Mouse (Mus musculus) forebrain, embryonic 13.5 days (tissue): ENCODE results near the gene Sec11a. TPM values are rescaled to one million over a fixed set of nuclear protein-coding genes. Genes with fewer than 3 reads are reported as not detected.

ENCODE experiments used
- ATAC-seq: fragments of 200-750 bp; cut with Nextera tagmentation; 2 replicates; pipeline ENCODE4 v1.8.0; 2017
- H3K27ac ChIP-seq: fragments of 300-500 bp; sonication (generic); 2 replicates; pipeline ENCODE4 v1.5.1; 2015; ENCODE audit warnings: inconsistent platforms, mild to moderate bottlenecking, moderate library complexity
- H3K27me3 ChIP-seq: fragments of 300-500 bp; sonication (generic); 2 replicates; pipeline ENCODE4 v1.6.1; 2015; ENCODE audit warnings: mild to moderate bottlenecking, inconsistent platforms
- H3K36me3 ChIP-seq: fragments of 300-500 bp; sonication (generic); 2 replicates; pipeline ENCODE4 v1.6.1; 2015; ENCODE audit warnings: mild to moderate bottlenecking, inconsistent platforms; ENCODE audit not compliant: poor library complexity, severe bottlenecking
- H3K4me1 ChIP-seq: fragments of 300-500 bp; sonication (generic); 2 replicates; pipeline ENCODE4 v1.6.1; 2015; ENCODE audit warnings: inconsistent platforms
- H3K4me2 ChIP-seq: fragments of 300-500 bp; sonication (generic); 2 replicates; pipeline ENCODE4 v1.6.1; 2015; ENCODE audit warnings: inconsistent platforms, mild to moderate bottlenecking, moderate library complexity
- H3K4me3 ChIP-seq: fragments of 300-500 bp; sonication (generic); 2 replicates; pipeline ENCODE4 v1.5.1; 2015; ENCODE audit warnings: mild to moderate bottlenecking, inconsistent platforms
- H3K9ac ChIP-seq: fragments of 300-500 bp; sonication (generic); 2 replicates; pipeline ENCODE4 v1.6.1; 2015; ENCODE audit warnings: mild to moderate bottlenecking, inconsistent platforms
- H3K9me3 ChIP-seq: fragments of 300-500 bp; sonication (generic); replicated peaks from 2 replicates; pipeline ENCODE4 v1.6.1; 2016; ENCODE audit warnings: inconsistent platforms
- WGBS: fragments of 180-500 bp; shearing (Covaris S2); methylation state at CpG from one replicate; pipeline ENCODE4 v1.1.7; 2015; 5-methylcytosine and 5-hydroxymethylcytosine counted together
- polyA plus RNA-seq: library from polyadenylated mRNA; unstranded; fragments of >200 nt; fragmentation: Nextera tagmentation; extraction: Ambion mirVana; gene quantifications from 2 replicates; pipeline ENCODE4 v1.2.1, GENCODE M21; 2015

The Sec11a gene
- polyA plus RNA-seq, 1 experiment from 2014 or later, result 169 TPM

DNA sequence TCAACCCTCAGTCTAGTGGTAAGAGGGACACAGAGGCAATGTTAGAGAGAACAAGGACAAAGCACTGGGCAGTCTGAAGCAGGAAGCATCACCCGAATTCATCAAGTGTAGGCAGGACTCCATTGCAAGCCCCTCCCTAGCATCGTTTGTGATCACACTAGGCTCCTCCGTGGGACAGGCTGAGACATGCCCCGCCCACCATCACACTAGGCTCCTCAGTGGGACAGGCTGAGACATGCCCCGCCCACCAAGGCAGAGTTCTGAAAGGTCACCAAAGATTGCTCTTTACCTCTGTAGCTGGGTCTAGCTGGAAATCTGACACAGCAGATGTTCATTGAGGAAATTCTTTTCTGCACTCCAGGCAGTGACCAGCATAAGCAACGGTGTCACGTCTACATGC, 36.5 kb downstream of the Sec11a start:
- Histone ChIP-seq H3K4me2 (no peak overlapping the region), H3K27ac (no peak overlapping the region), H3K9me3 (no peaks in the 10 kb centered on the region), H3K4me3 (no peak overlapping the region), H3K36me3 (peaks cover 74% of the 10 kb centered on the region), H3K27me3 (no peaks in the 10 kb centered on the region), H3K4me1 (no peaks in the 10 kb centered on the region), H3K9ac (no peak overlapping the region)
- WGBS, result 73% methylated on average over 7 of the region's 7 CpGs
- ATAC-seq, result no peak

- peak; percentile 69 for ATAC-seq
- WGBS, result 5% methylated on average over 19 of the region's 19 CpGs
- peak within 1 kb of the TSS; percentile 69 for H3K9ac ChIP-seq
- H3K4me2 ChIP-seq, result peak within 1 kb of the TSS; percentile 93
- H3K27me3 ChIP-seq, result no peaks in the 10 kb centered on the region
- peak within 1 kb of the TSS; percentile 45 for H3K4me3 ChIP-seq
- peaks cover 38% of the 10 kb centered on the region for H3K36me3 ChIP-seq
- H3K4me1 ChIP-seq, result peaks cover 33% of the 10 kb centered on the region
- H3K27ac ChIP-seq, result no peak within 1 kb of the TSS
- H3K9me3 ChIP-seq, result no peaks in the 10 kb centered on the region
These were observed 42.6 kb downstream of the Sec11a start, which contains the start of gene Nmb for GRCm38 (mm10) chr7:80904921-80905515. Gene Nmb, minus strand, starts transcription at chr7:80905076.

- Histone ChIP-seq H3K4me1 (peaks cover 39% of the 10 kb centered on the region), H3K4me3 (no peak overlapping the region), H3K27me3 (no peaks in the 10 kb centered on the region), H3K9me3 (no peaks in the 10 kb centered on the region), H3K27ac (no peak overlapping the region), H3K36me3 (peaks cover 27% of the 10 kb centered on the region), H3K4me2 (peak overlapping the region; percentile 93; the same call in 1 of the 2 replicates), H3K9ac (0 out of 2 replicates have a peak overlapping the region, but pooled peaks have one; percentile 69)
- 86% methylated on average over 11 of the region's 11 CpGs for WGBS
- ATAC-seq, result no peak
These were observed 43.8 kb downstream of the Sec11a start for GRCm38 (mm10) chr7:80903625-80904422.

- peak; percentile 46 for ATAC-seq
- H3K9me3 ChIP-seq, result no peaks in the 10 kb centered on the region
- H3K4me2 ChIP-seq, result peak overlapping the region; percentile 91
- peak overlapping the region; percentile 75 for H3K27ac ChIP-seq
- H3K27me3 ChIP-seq, result no peaks in the 10 kb centered on the region
- 32% methylated on average over 15 of the region's 15 CpGs for WGBS
- peaks cover 39% of the 10 kb centered on the region for H3K4me1 ChIP-seq
- H3K36me3 ChIP-seq, result peaks cover 31% of the 10 kb centered on the region
- H3K9ac ChIP-seq, result peak overlapping the region; percentile 80
- H3K4me3 ChIP-seq, result peak overlapping the region; percentile 77
These were observed 45.9 kb downstream of the Sec11a start for GRCm38 (mm10) chr7:80901541-80902274.

DNA sequence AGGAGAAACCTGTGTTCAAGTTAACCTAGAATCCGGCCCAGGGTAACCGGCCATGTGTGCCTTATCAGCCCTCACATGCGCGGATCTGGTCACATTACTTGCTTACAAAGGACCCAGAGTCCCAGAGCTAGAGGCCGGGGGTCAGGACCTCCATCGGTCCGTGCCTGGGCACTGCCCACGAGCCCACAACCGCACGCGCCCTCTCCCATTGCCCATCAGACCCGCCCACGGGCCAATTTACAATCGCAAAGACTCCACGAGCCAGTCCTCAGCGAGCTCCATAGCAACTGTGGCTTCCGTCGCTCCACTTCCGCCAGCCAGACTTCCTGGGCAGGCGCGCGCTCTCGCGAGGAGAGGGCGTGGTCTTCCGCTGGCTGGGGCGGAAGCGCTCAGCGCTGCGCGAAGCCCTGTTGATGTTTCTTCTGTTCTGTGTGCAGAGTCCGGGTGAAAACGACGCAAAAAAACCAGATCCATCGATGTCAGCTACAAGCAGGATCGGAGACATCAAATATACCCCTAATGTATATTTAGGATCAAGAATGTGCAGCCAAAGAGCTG, 46.6 kb downstream of the Sec11a start, which contains the start of gene Wdr73:
TSS of gene Wdr73 (minus strand) at position 326 of the 558 bp plus-strand sequence.
- no peaks in the 10 kb centered on the region for H3K9me3 ChIP-seq
- ATAC-seq, result peak; percentile 95
- peaks cover 34% of the 10 kb centered on the region for H3K36me3 ChIP-seq
- peak within 1 kb of the TSS; percentile 77 for H3K4me3 ChIP-seq
- peak within 1 kb of the TSS; percentile 75 for H3K27ac ChIP-seq
- under 1% methylated on average over 36 of the region's 36 CpGs for WGBS
- peaks cover 39% of the 10 kb centered on the region for H3K4me1 ChIP-seq
- no peaks in the 10 kb centered on the region for H3K27me3 ChIP-seq
- peak within 1 kb of the TSS; percentile 91 for H3K4me2 ChIP-seq
- H3K9ac ChIP-seq, result peak within 1 kb of the TSS; percentile 80

GRCm38 (mm10) chr7:80897721-80898120, 49.9 kb downstream of the Sec11a start:
- ATAC-seq, result no peak
- H3K36me3 ChIP-seq, result peaks cover 47% of the 10 kb centered on the region

DNA sequence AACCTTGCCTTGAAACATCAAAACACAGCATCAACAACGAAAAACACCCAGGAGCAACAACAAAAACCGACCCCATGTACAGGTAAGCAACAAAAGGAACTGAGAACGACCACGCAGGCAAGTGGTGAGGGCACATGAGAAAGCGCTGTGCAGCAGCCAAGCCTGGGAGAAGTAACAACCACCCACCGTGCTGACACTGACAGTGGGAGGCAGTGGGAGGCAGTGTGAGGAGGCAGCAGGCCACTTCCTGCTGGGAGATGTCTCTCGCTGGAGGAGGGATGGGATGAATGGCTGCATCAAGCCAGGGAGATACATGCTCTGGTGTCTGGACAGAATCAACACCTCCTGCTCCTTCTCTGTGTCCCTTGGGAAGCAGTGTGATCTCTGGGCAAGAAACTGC, 50.4 kb downstream of the Sec11a start:
- 92% methylated on average over 7 of the region's 7 CpGs for WGBS
- Histone ChIP-seq H3K4me2 (no peak overlapping the region), H3K9me3 (no peaks in the 10 kb centered on the region)

More at GRCm38 (mm10) chr7:80897721-80898120, 49.9 kb downstream of the Sec11a start:
- Histone ChIP-seq H3K4me2 (no peak overlapping the region), H3K4me1 (peaks cover 23% of the 10 kb centered on the region), H3K27ac (no peak overlapping the region), H3K9me3 (no peaks in the 10 kb centered on the region), H3K9ac (no peak overlapping the region), H3K4me3 (no peak overlapping the region), H3K27me3 (no peaks in the 10 kb centered on the region)
- WGBS, result 92% methylated on average over 4 of the region's 4 CpGs

DNA sequence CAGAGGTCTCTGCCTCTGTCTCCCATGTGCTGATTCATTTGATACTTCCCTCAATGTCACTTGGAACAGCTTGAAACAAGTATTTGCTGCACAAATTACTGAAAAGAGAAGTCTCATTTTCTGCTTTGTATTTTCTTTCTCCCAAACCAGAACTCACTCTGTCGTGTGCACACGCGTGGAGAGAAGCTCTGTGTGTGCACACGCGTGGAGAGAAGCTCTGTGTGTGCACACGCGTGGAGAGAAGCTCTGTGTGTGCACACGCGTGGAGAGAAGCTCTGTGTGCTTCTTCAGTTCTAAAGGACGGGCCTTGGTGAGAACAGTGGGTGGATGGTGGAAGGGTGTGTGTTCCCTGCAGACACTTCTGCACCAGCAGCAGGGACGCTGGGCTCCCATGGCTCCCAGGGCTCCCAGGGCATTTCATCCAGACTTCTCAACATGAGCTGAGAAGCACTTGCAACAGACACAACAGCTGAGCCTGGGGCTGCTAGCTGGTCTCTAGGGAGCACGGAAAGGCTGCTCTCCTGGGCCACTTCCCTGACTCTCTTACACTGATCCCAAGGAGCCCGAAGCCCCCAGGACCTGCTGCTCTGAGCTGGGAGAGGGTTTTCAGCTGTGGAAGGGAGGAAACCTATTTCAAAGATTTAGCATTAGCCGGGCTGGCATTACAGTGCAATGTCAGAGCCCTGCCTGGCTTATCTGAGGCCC, 52.6 kb downstream of the Sec11a start:
- WGBS, result 95% methylated on average over 14 of the region's 14 CpGs
- Histone ChIP-seq H3K4me2 (no peak overlapping the region), H3K4me3 (no peak overlapping the region), H3K36me3 (peaks cover 74% of the 10 kb centered on the region), H3K9me3 (no peaks in the 10 kb centered on the region), H3K27ac (no peak overlapping the region), H3K4me1 (peaks cover 6% of the 10 kb centered on the region; the same call in 1 of the 2 replicates), H3K27me3 (no peaks in the 10 kb centered on the region), H3K9ac (no peak overlapping the region)
- no peak for ATAC-seq

More for the DNA sequence above, 50.4 kb downstream of the Sec11a start:
- no peak for ATAC-seq
- H3K27ac ChIP-seq, result no peak overlapping the region
- no peak overlapping the region for H3K9ac ChIP-seq
- H3K4me3 ChIP-seq, result no peak overlapping the region
- H3K4me1 ChIP-seq, result peaks cover 21% of the 10 kb centered on the region
- H3K36me3 ChIP-seq, result peaks cover 53% of the 10 kb centered on the region
- H3K27me3 ChIP-seq, result no peaks in the 10 kb centered on the region

DNA sequence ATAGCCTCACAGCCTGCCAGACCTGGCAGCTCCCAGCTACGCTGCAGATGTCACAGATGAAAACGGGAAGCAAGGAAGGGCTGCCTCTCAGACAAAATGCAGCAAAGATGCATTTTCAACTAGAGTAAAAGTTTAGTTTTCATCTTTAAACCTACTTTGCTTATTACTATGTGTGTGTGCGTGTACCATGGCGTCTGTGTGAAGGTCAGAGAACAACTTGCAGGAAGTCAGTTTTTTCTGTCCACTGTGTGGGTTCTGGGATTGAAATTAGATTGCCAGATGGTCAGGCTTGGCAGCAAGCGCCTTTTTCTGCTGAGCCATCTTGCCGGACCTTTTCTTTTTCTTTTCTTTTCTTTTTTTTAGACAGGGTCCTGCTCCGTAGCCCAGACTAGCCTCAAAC, 53.4 kb downstream of the Sec11a start:
- H3K4me2 ChIP-seq, result no peak overlapping the region
- H3K36me3 ChIP-seq, result peaks cover 79% of the 10 kb centered on the region
- WGBS, result 84% methylated on average over 7 of the region's 7 CpGs
- H3K27ac ChIP-seq, result peak overlapping the region; percentile 32
- H3K9ac ChIP-seq, result no peak overlapping the region
- H3K9me3 ChIP-seq, result no peaks in the 10 kb centered on the region
- H3K27me3 ChIP-seq, result no peaks in the 10 kb centered on the region
- ATAC-seq, result no peak
- H3K4me3 ChIP-seq, result no peak overlapping the region
- H3K4me1 ChIP-seq, result peaks cover 6% of the 10 kb centered on the region

DNA sequence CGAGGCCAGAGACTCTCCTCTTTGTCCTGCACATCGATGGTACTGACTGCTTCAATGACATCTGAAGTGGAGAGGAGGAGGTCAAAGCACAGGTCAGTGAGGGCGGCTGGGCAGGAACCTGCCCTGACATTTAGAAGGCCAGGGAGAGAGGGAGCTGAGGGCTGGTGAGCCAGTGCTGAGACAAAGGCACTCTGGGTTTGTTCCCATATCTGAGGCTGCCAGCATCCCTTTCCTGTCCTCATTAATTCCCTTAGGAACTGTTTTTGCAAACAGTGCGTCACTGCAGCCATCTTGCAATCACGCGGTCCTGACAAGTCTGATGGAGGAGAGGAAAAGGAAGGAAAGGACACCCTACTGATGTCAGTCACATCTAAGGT, 53.8 kb downstream of the Sec11a start:
- Histone ChIP-seq H3K9me3 (no peaks in the 10 kb centered on the region), H3K9ac (0 out of 2 replicates have a peak overlapping the region, but pooled peaks have one; percentile 2), H3K27ac (peak overlapping the region; percentile 32), H3K27me3 (no peaks in the 10 kb centered on the region), H3K4me2 (no peak overlapping the region), H3K4me3 (no peak overlapping the region), H3K36me3 (peaks cover 79% of the 10 kb centered on the region), H3K4me1 (peaks cover 11% of the 10 kb centered on the region)
- no peak for ATAC-seq
- WGBS, result 83% methylated on average over 6 of the region's 6 CpGs

- peak overlapping the region; percentile 32 for H3K27ac ChIP-seq
These were observed 54.4 kb downstream of the Sec11a start for GRCm38 (mm10) chr7:80893086-80893752.

More at GRCm38 (mm10) chr7:80893086-80893752, 54.4 kb downstream of the Sec11a start:
- peaks cover 75% of the 10 kb centered on the region for H3K36me3 ChIP-seq
- H3K4me2 ChIP-seq, result no peak overlapping the region
- WGBS, result 93% methylated on average over 15 of the region's 15 CpGs
- no peaks in the 10 kb centered on the region for H3K9me3 ChIP-seq
- 0 out of 2 replicates have a peak overlapping the region, but pooled peaks have one; percentile 2 for H3K9ac ChIP-seq
- ATAC-seq, result no peak
- H3K4me3 ChIP-seq, result no peak overlapping the region
- no peaks in the 10 kb centered on the region for H3K27me3 ChIP-seq
- H3K4me1 ChIP-seq, result peaks cover 13% of the 10 kb centered on the region
